Mouse (Mus musculus): Measurements from ENCODE around the gene Cdhr2.

The Cdhr2 gene

GRCm38 (mm10) chr13:54701243-54701642, at the start of gene Cdhr2:
Gene Cdhr2, plus strand, starts transcription at chr13:54701461.
- DNase-seq = no peak

- DNase-seq = no peak
These were observed 40.4 kb upstream of the Cdhr2 start for GRCm38 (mm10) chr13:54660877-54661276.

GRCm38 (mm10) chr13:54661358-54661757, 39.9 kb upstream of the Cdhr2 start:
- DNase-seq = no peak

- no peak for DNase-seq
These were observed 37.3 kb upstream of the Cdhr2 start for GRCm38 (mm10) chr13:54663999-54664398.

GRCm38 (mm10) chr13:54664509-54664908, 36.8 kb upstream of the Cdhr2 start:
- DNase-seq = no peak

GRCm38 (mm10) chr13:54665062-54665461, 36.2 kb upstream of the Cdhr2 start:
- no peak for DNase-seq

- no peak for DNase-seq
These were observed 30.8 kb upstream of the Cdhr2 start for GRCm38 (mm10) chr13:54670491-54670890.

GRCm38 (mm10) chr13:54675895-54676590, 25.2 kb upstream of the Cdhr2 start:
- no peak for DNase-seq

GRCm38 (mm10) chr13:54678263-54678662, 23.0 kb upstream of the Cdhr2 start:
- DNase-seq = no peak

- no peak for DNase-seq
These were observed 20.9 kb upstream of the Cdhr2 start for GRCm38 (mm10) chr13:54680184-54680853.

GRCm38 (mm10) chr13:54681291-54681690, 20.0 kb upstream of the Cdhr2 start:
- DNase-seq = no peak

- no peak for DNase-seq
These were observed 18.0 kb upstream of the Cdhr2 start for GRCm38 (mm10) chr13:54683301-54683700.

GRCm38 (mm10) chr13:54684140-54684896, 16.9 kb upstream of the Cdhr2 start:
- no peak for DNase-seq

- peak; percentile 38 to 40 for DNase-seq
These were observed 16.1 kb upstream of the Cdhr2 start for GRCm38 (mm10) chr13:54685174-54685573.

- no peak for DNase-seq
These were observed 14.9 kb upstream of the Cdhr2 start for GRCm38 (mm10) chr13:54686139-54687053.

GRCm38 (mm10) chr13:54687096-54687495, 14.2 kb upstream of the Cdhr2 start:
- peak; percentile 83 to 84 for DNase-seq

- peak; percentile 97 for DNase-seq
These were observed 13.5 kb upstream of the Cdhr2 start for GRCm38 (mm10) chr13:54687575-54688424.

- DNase-seq = no peak
These were observed 11.0 kb upstream of the Cdhr2 start for GRCm38 (mm10) chr13:54690151-54690740.

GRCm38 (mm10) chr13:54691737-54692136, 9.5 kb upstream of the Cdhr2 start:
- peak; percentile 44 to 55 for DNase-seq

- no peak for DNase-seq
These were observed 8.3 kb upstream of the Cdhr2 start for GRCm38 (mm10) chr13:54692711-54693557.

Measured in lung, adult 18-20 months (tissue).